Mouse (Mus musculus): ENCODE data around the gene Asb15. TPM values are rescaled to one million over a fixed set of nuclear protein-coding genes. Genes with fewer than 3 reads are reported as not detected.

Gene Asb15
- not detected in 2 replicates for polyA plus RNA-seq (2015; fragmentation: Nextera tagmentation; extraction: Ambion mirVana)

- H3K36me3 ChIP-seq = no peaks in the 10 kb centered on the region
- no peak for ATAC-seq (replicated peaks)
- WGBS = 55% methylated on average over 2 of the region's 2 CpGs
Observed at GRCm38 (mm10) chr6:24528064-24528243, at the start of gene Asb15. TSS of gene Asb15 (plus strand) at chr6:24528144.

DNA sequence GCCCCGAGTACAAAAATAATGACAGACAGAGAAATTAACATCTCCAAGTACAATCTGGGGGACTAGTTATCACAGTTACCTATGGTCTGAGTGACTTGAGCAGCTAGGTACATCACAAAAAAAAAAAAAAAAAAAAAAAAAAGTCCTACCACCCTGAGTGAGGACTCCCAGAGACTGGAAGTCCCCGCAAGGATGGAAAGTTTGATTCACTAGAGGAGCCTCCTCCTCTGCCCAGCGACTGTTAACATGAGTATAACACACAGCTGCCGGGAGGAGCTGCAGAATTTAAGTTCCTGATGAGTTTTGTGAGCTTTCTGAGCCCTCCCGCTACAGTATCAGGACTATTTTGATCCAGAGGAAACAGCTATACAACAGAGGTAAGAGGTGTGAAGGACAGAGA, 41.4 kb upstream of the Asb15 start:
- Histone ChIP-seq H3K4me2 (replicated peaks) (no peak overlapping the region), H3K4me1 (no peaks in the 10 kb centered on the region), H3K4me3 (no peak overlapping the region), H3K27ac (replicated peaks) (no peak overlapping the region), H3K9me3 (no peaks in the 10 kb centered on the region), H3K27me3 (no peaks in the 10 kb centered on the region), H3K9ac (replicated peaks) (no peak overlapping the region), H3K36me3 (no peaks in the 10 kb centered on the region)
- no peak for ATAC-seq (replicated peaks)
- WGBS = 87% methylated on average over 5 of the region's 5 CpGs

More at GRCm38 (mm10) chr6:24528064-24528243, at the start of gene Asb15:
- Histone ChIP-seq H3K9ac (replicated peaks) (peak within 1 kb of the TSS; percentile 69), H3K4me3 (peak within 1 kb of the TSS; percentile 69), H3K4me2 (replicated peaks) (peak within 1 kb of the TSS; percentile 69), H3K9me3 (no peaks in the 10 kb centered on the region), H3K27me3 (no peaks in the 10 kb centered on the region), H3K4me1 (peaks cover 27% of the 10 kb centered on the region), H3K27ac (replicated peaks) (peak within 1 kb of the TSS; percentile 19; the same call in 1 of the 2 replicates)

DNA sequence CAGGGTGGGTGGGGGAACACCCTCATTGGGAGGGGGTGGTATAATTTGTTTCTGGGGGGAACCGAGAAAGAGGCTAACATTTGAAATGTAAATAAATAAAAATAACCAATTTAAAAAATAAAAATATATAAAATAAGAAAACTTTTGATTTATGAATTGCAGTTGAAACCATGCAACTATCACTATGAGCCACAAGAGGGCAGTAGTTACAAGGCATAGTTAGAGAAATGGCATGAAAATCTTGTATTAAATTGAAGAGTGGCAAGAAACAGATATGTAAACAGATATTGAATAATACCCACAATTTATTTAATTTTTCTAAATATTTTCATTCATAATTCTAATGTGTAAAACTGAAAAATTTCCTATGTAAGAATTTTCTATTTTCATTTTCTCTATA, 37.6 kb upstream of the Asb15 start:
- 14% methylated on average over 1 of the region's 1 CpGs for WGBS
- H3K36me3 ChIP-seq = no peaks in the 10 kb centered on the region
- no peak overlapping the region for H3K27ac ChIP-seq (replicated peaks)
- no peaks in the 10 kb centered on the region for H3K4me1 ChIP-seq
- H3K27me3 ChIP-seq = no peaks in the 10 kb centered on the region
- H3K4me2 ChIP-seq (replicated peaks) = no peak overlapping the region
- no peak overlapping the region for H3K9ac ChIP-seq (replicated peaks)
- no peaks in the 10 kb centered on the region for H3K9me3 ChIP-seq
- no peak overlapping the region for H3K4me3 ChIP-seq
- ATAC-seq (replicated peaks) = no peak

DNA sequence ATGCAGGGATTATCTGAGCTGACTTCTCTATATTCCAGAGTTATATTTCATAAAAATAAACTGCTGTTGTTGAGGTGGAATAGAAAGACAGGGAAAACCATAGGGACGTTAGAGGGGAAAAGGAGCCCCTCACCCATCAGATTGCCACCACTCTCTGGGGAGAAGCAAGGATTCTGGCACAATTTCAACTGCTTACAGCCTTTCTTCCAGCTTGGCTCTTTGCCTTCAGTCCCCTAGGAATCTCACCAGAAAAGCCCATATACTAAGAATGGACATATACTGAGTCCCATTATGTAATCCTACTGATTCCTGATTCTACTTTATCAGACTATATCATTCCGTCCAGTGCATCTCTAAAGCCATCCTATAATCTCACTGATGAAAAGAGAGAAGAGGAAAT, 23.8 kb upstream of the Asb15 start:
- no peak overlapping the region for H3K4me2 ChIP-seq (replicated peaks)
- no peak overlapping the region for H3K27ac ChIP-seq (replicated peaks)
- no peaks in the 10 kb centered on the region for H3K27me3 ChIP-seq
- WGBS = 62% methylated on average over 2 of the region's 2 CpGs
- no peak for ATAC-seq (replicated peaks)
- H3K9me3 ChIP-seq = no peaks in the 10 kb centered on the region
- no peaks in the 10 kb centered on the region for H3K36me3 ChIP-seq
- peaks cover 4% of the 10 kb centered on the region; the same call in 1 of the 2 replicates for H3K4me1 ChIP-seq
- no peak overlapping the region for H3K9ac ChIP-seq (replicated peaks)
- no peak overlapping the region for H3K4me3 ChIP-seq

- Histone ChIP-seq H3K4me2 (replicated peaks) (peak within 1 kb of the TSS; percentile 30), H3K36me3 (peaks cover 12% of the 10 kb centered on the region; the same call in 1 of the 2 replicates), H3K27me3 (no peaks in the 10 kb centered on the region), H3K9ac (replicated peaks) (peak within 1 kb of the TSS; percentile 30), H3K4me3 (no peak within 1 kb of the TSS), H3K9me3 (no peaks in the 10 kb centered on the region), H3K27ac (replicated peaks) (no peak within 1 kb of the TSS), H3K4me1 (peaks cover 10% of the 10 kb centered on the region)
- peak; percentile 91 for ATAC-seq (replicated peaks)
- 22% methylated on average over 13 of the region's 13 CpGs for WGBS
Observed at GRCm38 (mm10) chr6:24514552-24515284, 13.2 kb upstream of the Asb15 start, which contains the start of gene Iqub. TSS of gene Iqub (minus strand) at chr6:24515067.

- Histone ChIP-seq H3K27me3 (no peaks in the 10 kb centered on the region), H3K9ac (replicated peaks) (no peak overlapping the region), H3K4me2 (replicated peaks) (no peak overlapping the region), H3K36me3 (peaks cover 19% of the 10 kb centered on the region; the same call in 1 of the 2 replicates), H3K4me1 (peaks cover 10% of the 10 kb centered on the region), H3K4me3 (no peak overlapping the region), H3K9me3 (no peaks in the 10 kb centered on the region), H3K27ac (replicated peaks) (no peak overlapping the region)
- peak; percentile 62; the same call in 1 of the 2 replicates for ATAC-seq (replicated peaks)
- 47% methylated on average over 2 of the region's 2 CpGs for WGBS
Observed at GRCm38 (mm10) chr6:24516197-24516596, 11.7 kb upstream of the Asb15 start.

GRCm38 (mm10) chr6:24525705-24526104, 2.2 kb upstream of the Asb15 start:
- peaks cover 10% of the 10 kb centered on the region; the same call in 1 of the 2 replicates for H3K36me3 ChIP-seq
- ATAC-seq (replicated peaks) = no peak
- 93% methylated on average over 3 of the region's 3 CpGs for WGBS
- no peak overlapping the region for H3K27ac ChIP-seq (replicated peaks)
- no peak overlapping the region for H3K4me3 ChIP-seq
- no peaks in the 10 kb centered on the region for H3K9me3 ChIP-seq
- H3K4me2 ChIP-seq (replicated peaks) = no peak overlapping the region
- peaks cover 24% of the 10 kb centered on the region for H3K4me1 ChIP-seq
- H3K9ac ChIP-seq (replicated peaks) = no peak overlapping the region
- no peaks in the 10 kb centered on the region for H3K27me3 ChIP-seq

DNA sequence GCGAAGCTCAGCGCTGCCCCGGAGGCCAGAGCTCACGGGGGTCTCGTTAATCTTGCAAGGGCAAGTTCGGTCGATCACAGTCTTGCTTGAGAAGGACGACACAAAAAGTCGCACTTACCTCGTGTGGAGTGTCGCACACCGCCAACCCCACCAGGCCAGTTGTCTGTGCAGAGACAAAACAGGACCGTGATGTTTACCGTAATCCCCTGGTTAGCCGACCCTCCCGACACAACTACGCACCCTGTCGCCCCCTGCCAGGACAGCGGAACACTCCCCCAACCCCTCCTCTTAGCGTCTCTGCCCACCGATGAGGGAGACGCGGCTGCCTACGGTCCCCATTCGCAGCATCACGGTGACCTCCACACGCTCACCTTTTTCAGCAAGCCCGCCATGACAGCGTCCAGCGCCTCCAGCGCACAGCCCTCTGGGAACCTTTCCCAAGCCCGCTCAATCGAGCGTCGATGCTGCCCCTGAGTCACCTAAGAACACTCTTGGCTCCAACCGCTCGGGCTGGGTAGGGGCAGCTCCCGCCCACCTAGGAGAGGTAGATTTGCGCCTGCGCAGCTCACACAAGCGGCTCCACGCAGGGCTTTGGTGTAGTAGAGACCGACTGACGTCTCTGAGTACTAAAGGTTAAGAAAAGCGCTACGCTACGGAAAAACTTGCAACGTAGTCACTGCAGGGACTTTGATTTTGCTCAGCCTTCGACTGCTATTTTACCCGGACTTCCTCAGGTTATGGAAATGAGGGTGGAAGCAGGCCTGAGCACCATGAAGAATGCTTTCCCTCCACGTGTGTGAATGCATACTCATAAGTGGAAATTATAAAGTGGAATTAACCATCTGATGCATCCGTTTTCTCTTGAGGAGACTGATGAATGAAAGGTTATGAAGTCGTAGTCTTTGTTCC, 535 bp upstream of the Asb15 start, which contains the start of gene Ndufa5:
Ndufa5 (minus strand) TSS at position 859 of the 909 bp plus-strand sequence.
- Histone ChIP-seq H3K27ac (replicated peaks) (peak within 1 kb of the TSS; percentile 19; the same call in 1 of the 2 replicates), H3K36me3 (0 out of 2 replicates have a peak, but pooled peaks cover 2% of the 10 kb centered on the region), H3K4me2 (replicated peaks) (peak within 1 kb of the TSS; percentile 69), H3K27me3 (no peaks in the 10 kb centered on the region), H3K4me1 (peaks cover 27% of the 10 kb centered on the region), H3K9ac (replicated peaks) (peak within 1 kb of the TSS; percentile 69), H3K4me3 (peak within 1 kb of the TSS; percentile 69), H3K9me3 (no peaks in the 10 kb centered on the region)
- peak; percentile 98 for ATAC-seq (replicated peaks)
- WGBS = under 1% methylated on average over 53 of the region's 53 CpGs

DNA sequence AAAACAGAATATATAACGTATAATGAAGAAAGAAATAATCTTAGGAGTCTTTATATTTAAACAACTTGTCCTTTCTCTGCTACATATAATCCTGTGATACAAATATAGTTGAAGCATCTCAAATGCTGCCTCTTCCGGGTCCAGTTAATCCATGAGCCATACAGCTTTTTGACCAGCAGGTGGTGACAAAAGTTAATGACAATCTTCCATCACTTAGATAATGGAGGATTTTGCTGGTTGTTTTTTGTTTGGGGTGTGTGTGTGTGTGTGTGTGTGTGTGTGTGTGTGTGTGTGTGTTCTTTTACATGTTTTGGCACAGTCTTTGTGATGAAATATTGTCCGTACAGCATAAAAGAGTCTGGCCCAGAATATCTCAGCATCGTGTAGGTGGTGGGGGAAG, 2.2 kb downstream of the Asb15 start:
- no peak for ATAC-seq (replicated peaks)
- Histone ChIP-seq H3K4me2 (replicated peaks) (peak overlapping the region; percentile 34), H3K4me3 (peak overlapping the region; percentile 20), H3K9ac (replicated peaks) (peak overlapping the region; percentile 26; the same call in 1 of the 2 replicates), H3K36me3 (no peaks in the 10 kb centered on the region), H3K9me3 (no peaks in the 10 kb centered on the region), H3K4me1 (peaks cover 27% of the 10 kb centered on the region), H3K27me3 (no peaks in the 10 kb centered on the region), H3K27ac (replicated peaks) (no peak overlapping the region)
- 24% methylated on average over 4 of the region's 4 CpGs for WGBS

DNA sequence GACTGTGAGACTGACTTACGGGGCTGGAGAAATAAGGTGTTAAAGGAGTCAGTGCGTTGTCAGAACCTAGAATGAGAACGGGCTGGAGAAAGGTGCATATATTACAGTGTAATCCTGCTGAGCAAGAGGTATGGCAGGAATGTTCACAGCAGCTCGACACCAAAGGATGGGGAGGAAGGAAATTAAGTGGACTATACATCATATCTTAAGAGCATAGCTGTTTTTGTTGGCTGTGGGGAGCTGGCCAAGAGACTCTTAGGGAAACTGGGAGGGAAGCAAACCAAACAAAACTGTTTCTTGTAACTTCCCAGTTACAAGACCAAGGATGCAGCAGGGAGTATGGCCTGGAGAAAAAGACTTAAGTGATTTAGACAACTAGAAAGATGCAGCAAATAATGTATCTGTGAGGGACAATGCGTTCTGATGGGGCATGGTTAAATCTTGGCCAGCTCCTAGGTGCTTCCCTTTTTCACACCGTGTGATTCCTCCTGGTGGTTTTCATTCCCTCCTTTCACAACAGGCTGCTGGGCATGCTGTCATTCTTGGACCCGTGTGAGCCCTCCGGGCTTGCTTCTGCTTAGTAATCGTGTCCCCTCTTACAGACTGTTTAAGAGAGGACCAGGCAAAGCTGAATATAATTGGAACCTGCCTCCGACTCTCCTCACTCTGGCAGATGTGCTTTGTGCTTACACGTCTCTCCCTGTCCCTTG, 2.9 kb downstream of the Asb15 start:
- H3K4me2 ChIP-seq (replicated peaks) = peak overlapping the region; percentile 34
- WGBS = 56% methylated on average over 11 of the region's 11 CpGs
- H3K9ac ChIP-seq (replicated peaks) = peak overlapping the region; percentile 26; the same call in 1 of the 2 replicates
- no peak overlapping the region for H3K27ac ChIP-seq (replicated peaks)
- no peaks in the 10 kb centered on the region for H3K36me3 ChIP-seq
- peak overlapping the region; percentile 20 for H3K4me3 ChIP-seq
- H3K9me3 ChIP-seq = no peaks in the 10 kb centered on the region
- no peaks in the 10 kb centered on the region for H3K27me3 ChIP-seq
- no peak for ATAC-seq (replicated peaks)
- peaks cover 25% of the 10 kb centered on the region for H3K4me1 ChIP-seq

DNA sequence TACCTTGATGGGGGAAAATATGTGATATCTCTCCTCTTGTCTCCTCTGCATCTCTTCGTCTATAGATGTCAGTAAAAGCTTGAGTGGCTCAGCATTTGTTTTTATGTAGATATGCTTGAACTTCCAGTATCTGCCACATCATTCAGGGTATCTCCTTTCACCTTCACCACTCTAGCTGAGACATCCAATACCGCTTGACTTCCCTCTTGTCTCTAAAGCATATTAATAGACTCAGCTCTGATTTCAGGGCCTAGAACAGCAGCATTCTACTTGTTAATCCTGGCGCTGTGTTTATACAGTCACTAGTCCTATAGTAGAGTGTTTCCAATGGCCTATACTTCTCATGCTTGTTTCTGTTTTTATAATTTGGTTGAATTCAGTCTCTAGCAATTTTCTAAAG, 4.9 kb downstream of the Asb15 start:
- no peak for ATAC-seq (replicated peaks)
- Histone ChIP-seq H3K36me3 (no peaks in the 10 kb centered on the region), H3K4me1 (peaks cover 14% of the 10 kb centered on the region; the same call in 1 of the 2 replicates), H3K9me3 (no peaks in the 10 kb centered on the region), H3K4me3 (no peak overlapping the region), H3K27me3 (no peaks in the 10 kb centered on the region), H3K4me2 (replicated peaks) (no peak overlapping the region), H3K9ac (replicated peaks) (no peak overlapping the region), H3K27ac (replicated peaks) (no peak overlapping the region)
- 87% methylated on average over 3 of the region's 3 CpGs for WGBS

Measured in forebrain, embryonic 15.5 days (tissue).